Mouse (Mus musculus) cerebellum, postnatal 10 days (tissue): ENCODE measurements at regions not wholly inside any gene's neighbourhood (a gene's known extent, or its start where the extent isn't known, plus 50 kb on each side); places are given as distances from the start of the nearest gene placed in this dataset.
A peak's percentile ranks its signal among the peaks of the same experiment; 100 is the strongest.

Experiments used
- DNase-seq, 2 experiments: peaks; one replicate each; pipeline ENCODE4 v3.0.0; 2021; ENCODE audit warnings: mixed read lengths in 2 of 2

GRCm38 (mm10) chr5:119415835-119416234, 254.6 kb upstream of the Tbx3 start:
- no peak for DNase-seq

GRCm38 (mm10) chr5:119418486-119418885, 252.0 kb upstream of the Tbx3 start:
- DNase-seq = no peak

- peak; percentile 11 to 18 for DNase-seq
Observed at GRCm38 (mm10) chr5:119427511-119428019, 242.9 kb upstream of the Tbx3 start.

- no peak for DNase-seq
Observed at GRCm38 (mm10) chr5:119431271-119431756, 239.2 kb upstream of the Tbx3 start.

- no peak for DNase-seq
Observed at GRCm38 (mm10) chr5:119434572-119434971, 235.9 kb upstream of the Tbx3 start.

GRCm38 (mm10) chr5:119448494-119448893, 222.0 kb upstream of the Tbx3 start:
- DNase-seq = no peak

- DNase-seq = peak; percentile 64 to 73
Observed at GRCm38 (mm10) chr5:119449166-119449565, 221.3 kb upstream of the Tbx3 start.

GRCm38 (mm10) chr5:119459751-119460150, 210.7 kb upstream of the Tbx3 start:
- DNase-seq = no peak

GRCm38 (mm10) chr5:119462659-119463530, 207.6 kb upstream of the Tbx3 start:
- DNase-seq = no peak

- no peak for DNase-seq
Observed at GRCm38 (mm10) chr5:119464553-119464952, 205.9 kb upstream of the Tbx3 start.

- DNase-seq = no peak
Observed at GRCm38 (mm10) chr5:119467346-119468085, 203.0 kb upstream of the Tbx3 start.

GRCm38 (mm10) chr5:119477926-119478325, 192.5 kb upstream of the Tbx3 start:
- no peak for DNase-seq

- no peak for DNase-seq
Observed at GRCm38 (mm10) chr5:119478331-119478730, 192.1 kb upstream of the Tbx3 start.

- peak; percentile 6 for DNase-seq
Observed at GRCm38 (mm10) chr5:119480191-119481190, 190.0 kb upstream of the Tbx3 start.

- DNase-seq = no peak
Observed at GRCm38 (mm10) chr5:119483706-119484105, 186.8 kb upstream of the Tbx3 start.

GRCm38 (mm10) chr5:119486196-119486595, 184.3 kb upstream of the Tbx3 start:
- DNase-seq = no peak

- no peak for DNase-seq
Observed at GRCm38 (mm10) chr5:119487184-119487583, 183.3 kb upstream of the Tbx3 start.

GRCm38 (mm10) chr5:119497501-119497900, 173.0 kb upstream of the Tbx3 start:
- no peak for DNase-seq

GRCm38 (mm10) chr5:119498431-119498830, 172.0 kb upstream of the Tbx3 start:
- DNase-seq = no peak

- DNase-seq = no peak
Observed at GRCm38 (mm10) chr5:119507709-119508108, 162.8 kb upstream of the Tbx3 start.

GRCm38 (mm10) chr5:119518506-119519252, 151.8 kb upstream of the Tbx3 start:
- DNase-seq = no peak
